ENCODE assay signal across 8 mouse cellular contexts in the genomic region with DNA sequence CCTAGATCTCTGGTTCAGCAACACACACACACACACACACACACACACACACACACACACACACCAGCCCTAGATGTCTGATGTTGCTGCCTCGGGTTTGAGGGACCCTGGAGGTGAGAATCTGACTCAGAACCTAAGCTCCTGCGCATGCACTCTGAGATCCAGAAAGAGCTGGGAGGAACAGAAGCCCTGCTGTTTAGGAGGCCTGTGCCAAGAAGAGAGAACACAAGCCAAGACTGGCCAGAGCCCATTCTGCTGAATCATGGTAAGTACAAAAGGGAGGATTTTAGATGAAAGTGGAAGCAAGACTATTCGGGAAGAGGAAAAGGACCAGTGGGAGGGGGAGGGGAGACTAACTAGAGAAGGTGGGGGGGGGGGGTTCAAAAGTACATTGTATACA.
DNase-seq lines count a peak whose midpoint lies in the region; ATAC-seq and TF ChIP-seq lines count a peak whose summit lies in the region.

No protein-coding gene starts in this region.

- TF ChIP-seq CTCF in left cerebral cortex, adult 2 months (IDR thresholded peaks at IDR 0.05): no peak

- intact Hi-C loops in heart, postnatal 25 days (cut with DNase I): no loop called here
- intact Hi-C loops in left cerebral cortex, adult 2 months (cut with DNase I): loop anchor here (10.0 kb wide), 1 partner anchor 1218 kb away; no protein-coding TSS in a partner anchor

- H3K27ac ChIP-seq in midbrain, embryonic 11.5 days (ENCODE audit: low read depth, low read length): no peak overlapping the region
- no peak overlapping the region for H3K27ac ChIP-seq in midbrain, embryonic 10.5 days (replicated peaks)
- no peak overlapping the region for H3K27ac ChIP-seq in left cerebral cortex, adult 2 months

- peak; percentile 73 for DNase-seq in midbrain, embryonic 11.5 days (ENCODE audit: low spot score, missing footprints)
- DNase-seq in midbrain, embryonic 10.5 days (ENCODE audit: low spot score): no peak
- peak; percentile 84 to 86 for DNase-seq in cerebellum, postnatal 36 days
- DNase-seq in heart, postnatal 25 days (ENCODE audit: low spot score): peak; percentile 20
- DNase-seq in left cerebral cortex, adult 2 months (ENCODE audit: extremely low spot score in 1 of 2, low spot score in 2 of 2): peak; percentile 20 to 45
- peak; percentile 38 for DNase-seq in right cerebral cortex, postnatal 14 days
- DNase-seq in yolk sac, embryonic 10.5 days (ENCODE audit: low spot score): no peak
- no peak for DNase-seq in T-cell, adult 2 months (ENCODE audit: low spot score)

- no peaks in the 10 kb centered on the region for H3K9me3 ChIP-seq in midbrain, embryonic 11.5 days (ENCODE audit: control insufficient read depth, low read length)
- H3K9me3 ChIP-seq in midbrain, embryonic 10.5 days (replicated peaks): no peaks in the 10 kb centered on the region

- no peaks in the 10 kb centered on the region for H3K36me3 ChIP-seq in midbrain, embryonic 11.5 days (ENCODE audit: control insufficient read depth, insufficient read depth, low read length)
- no peaks in the 10 kb centered on the region for H3K36me3 ChIP-seq in midbrain, embryonic 10.5 days

- H3K9ac ChIP-seq in midbrain, embryonic 11.5 days (ENCODE audit: low read length): no peak overlapping the region

- H3K27me3 ChIP-seq in midbrain, embryonic 11.5 days (ENCODE audit: control insufficient read depth, insufficient read depth, low read length): no peaks in the 10 kb centered on the region
- no peaks in the 10 kb centered on the region for H3K27me3 ChIP-seq in midbrain, embryonic 10.5 days (ENCODE audit: low read depth, poor library complexity, severe bottlenecking)

- no peak overlapping the region for H3K4me2 ChIP-seq in midbrain, embryonic 11.5 days

- WGBS in midbrain, embryonic 11.5 days: 70% methylated on average over 3 of the region's 3 CpGs
- 74% methylated on average over 3 of the region's 3 CpGs for WGBS in midbrain, embryonic 10.5 days

- peaks cover 7% of the 10 kb centered on the region for H3K4me1 ChIP-seq in midbrain, embryonic 11.5 days (ENCODE audit: control insufficient read depth, insufficient read depth, low read length)
- H3K4me1 ChIP-seq in midbrain, embryonic 10.5 days: peaks cover 46% of the 10 kb centered on the region

- ATAC-seq in midbrain, embryonic 11.5 days (ENCODE audit: low FRiP score): no peak

- H3K4me3 ChIP-seq in midbrain, embryonic 11.5 days (ENCODE audit: low read depth, low read length): no peak overlapping the region
- H3K4me3 ChIP-seq in midbrain, embryonic 10.5 days: no peak overlapping the region
- H3K4me3 ChIP-seq in left cerebral cortex, adult 2 months: no peak overlapping the region

Comparison
In these comparisons a context has a peak if more than half of its experiments do, and no peak if none do; other contexts are left out.
1. DNase-seq: peak in midbrain, embryonic 11.5 days (single experiment), cerebellum, postnatal 36 days (2 of 2), heart, postnatal 25 days (single experiment), left cerebral cortex, adult 2 months (2 of 2) and right cerebral cortex, postnatal 14 days (single experiment); none in midbrain, embryonic 10.5 days (single experiment), yolk sac, embryonic 10.5 days (single experiment) and T-cell, adult 2 months (single experiment).